Mouse (Mus musculus): ENCODE measurements around the gene Zfyve1. TPM values are rescaled to one million over a fixed set of nuclear protein-coding genes. Genes with fewer than 3 reads are reported as not detected.
"Not testable (repeated sequence)": the region's sequence is repeated elsewhere in the genome, so short reads cannot be mapped to it uniquely, and the experiment has no call there.

Gene Zfyve1
- total RNA-seq (2021) = 10 to 100 TPM; 28.8 to 34.9 TPM
- long read RNA-seq, experiment 1, full-length matches to known transcripts = 5 of 14 reads
- long read RNA-seq, experiment 1, partial matches to known transcripts = 3 of 14 reads
- long read RNA-seq, experiment 1, other reads (novel, unspliced or antisense) = 6 of 14 reads
- long read RNA-seq, experiment 2, full-length matches to known transcripts = 10 of 16 reads
- long read RNA-seq, experiment 2, partial matches to known transcripts = 3 of 16 reads
- long read RNA-seq, experiment 2, other reads (novel, unspliced or antisense) = 3 of 16 reads

DNA sequence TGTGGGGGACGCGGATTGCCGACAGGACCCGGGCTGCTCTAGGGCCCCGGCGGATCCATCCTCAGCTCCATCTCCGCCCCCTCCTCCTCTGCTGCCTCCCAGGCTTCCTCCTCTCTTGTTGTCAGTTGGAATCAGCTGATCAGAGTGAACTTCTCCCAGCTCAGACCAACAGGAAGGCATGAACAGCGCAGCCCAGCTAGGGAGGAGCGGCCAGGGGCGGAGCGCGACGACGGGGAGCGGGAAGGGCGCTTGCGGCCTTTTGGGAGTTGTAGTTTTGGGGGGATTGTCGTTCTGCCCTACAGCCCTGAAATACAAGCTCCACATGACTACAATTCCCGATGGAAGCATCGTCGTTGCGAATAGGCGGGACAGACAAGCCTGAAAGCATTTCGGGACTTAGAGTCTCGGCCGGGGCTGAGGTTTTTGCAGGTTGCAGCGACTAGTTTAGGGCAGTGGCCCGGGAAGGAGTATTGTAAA lies at the start of gene Zfyve1:
TSS of gene Zfyve1 (minus strand) at position 198 of the 477 bp plus-strand sequence.
- peak; percentile 94 for DNase-seq

DNA sequence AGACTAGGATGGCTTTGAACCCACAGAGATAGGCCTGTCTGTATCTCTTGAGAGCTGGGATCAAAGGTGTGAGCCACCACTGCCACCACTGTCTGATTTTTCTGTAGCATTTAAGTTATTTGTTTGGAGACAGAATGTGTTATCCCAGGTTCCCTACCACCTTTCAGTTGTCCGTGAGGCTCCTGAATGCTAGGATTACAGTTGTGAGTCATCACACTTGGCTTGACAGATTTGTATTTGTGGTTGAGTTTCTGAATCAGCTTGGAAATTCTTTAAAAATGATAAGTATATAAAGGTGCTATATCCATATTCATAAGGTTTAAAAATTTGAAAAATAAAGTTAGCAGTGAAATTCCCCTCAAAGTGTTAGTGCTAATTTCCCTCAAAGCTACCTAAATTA lies 46.1 kb upstream of the Zfyve1 start:
- DNase-seq = no peak

DNA sequence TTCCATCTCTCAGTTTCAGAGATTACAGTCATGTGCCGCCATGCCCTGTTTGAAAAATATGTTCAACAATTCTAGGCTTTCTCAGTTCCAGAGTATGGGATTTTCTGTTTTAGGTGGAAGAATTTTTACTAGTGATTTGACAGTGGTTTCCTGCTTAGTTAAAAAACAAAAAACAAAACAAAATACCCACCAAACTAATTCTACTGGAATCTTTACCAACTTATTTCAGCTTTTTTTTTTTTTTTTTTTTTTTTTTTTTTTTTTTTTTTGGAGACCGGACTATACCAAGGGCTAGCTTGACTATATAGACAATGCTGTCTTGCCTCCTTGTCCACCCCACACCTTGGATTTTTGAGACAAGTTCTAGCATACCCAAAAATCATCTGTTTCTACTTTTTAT lies 44.2 kb upstream of the Zfyve1 start:
- DNase-seq = no peak

DNA sequence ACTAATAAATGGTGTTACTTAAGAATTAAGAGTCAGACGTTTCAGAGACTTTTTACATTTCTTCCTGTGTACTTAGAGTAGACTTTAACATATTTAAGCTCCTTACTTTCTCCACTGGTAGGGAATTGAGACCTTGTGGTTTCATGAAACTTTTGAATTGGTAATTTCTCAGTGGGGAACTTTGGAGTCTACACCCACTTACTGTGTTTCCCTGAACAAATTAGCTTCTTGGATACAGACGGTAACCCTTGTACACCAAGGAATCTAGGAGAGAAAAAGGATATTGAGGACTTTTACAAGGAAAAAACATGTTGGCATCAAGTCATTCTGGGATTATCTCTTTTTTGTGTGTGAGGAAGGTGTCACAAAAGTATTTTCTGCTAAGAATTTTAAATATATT lies 36.8 kb upstream of the Zfyve1 start:
- no peak for DNase-seq

DNA sequence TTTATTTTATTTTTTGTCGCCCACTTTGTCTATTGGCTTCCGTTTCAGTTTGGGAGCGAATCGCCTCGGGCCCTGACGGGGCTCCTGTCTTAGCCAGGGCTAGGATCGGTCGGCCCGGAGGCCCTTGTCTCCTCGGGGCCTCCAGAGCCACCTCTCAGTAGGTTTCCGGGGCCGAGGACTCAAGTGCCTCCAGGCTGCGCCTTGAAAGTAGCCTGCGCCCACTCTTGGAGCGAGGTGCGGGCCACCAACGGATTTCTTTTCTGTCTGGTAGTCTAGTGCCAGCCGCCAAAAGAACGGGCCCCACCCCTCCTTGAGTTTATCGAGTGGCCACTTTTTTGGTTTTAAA lies 35.6 kb upstream of the Zfyve1 start:
- peak; percentile 55 for DNase-seq

DNA sequence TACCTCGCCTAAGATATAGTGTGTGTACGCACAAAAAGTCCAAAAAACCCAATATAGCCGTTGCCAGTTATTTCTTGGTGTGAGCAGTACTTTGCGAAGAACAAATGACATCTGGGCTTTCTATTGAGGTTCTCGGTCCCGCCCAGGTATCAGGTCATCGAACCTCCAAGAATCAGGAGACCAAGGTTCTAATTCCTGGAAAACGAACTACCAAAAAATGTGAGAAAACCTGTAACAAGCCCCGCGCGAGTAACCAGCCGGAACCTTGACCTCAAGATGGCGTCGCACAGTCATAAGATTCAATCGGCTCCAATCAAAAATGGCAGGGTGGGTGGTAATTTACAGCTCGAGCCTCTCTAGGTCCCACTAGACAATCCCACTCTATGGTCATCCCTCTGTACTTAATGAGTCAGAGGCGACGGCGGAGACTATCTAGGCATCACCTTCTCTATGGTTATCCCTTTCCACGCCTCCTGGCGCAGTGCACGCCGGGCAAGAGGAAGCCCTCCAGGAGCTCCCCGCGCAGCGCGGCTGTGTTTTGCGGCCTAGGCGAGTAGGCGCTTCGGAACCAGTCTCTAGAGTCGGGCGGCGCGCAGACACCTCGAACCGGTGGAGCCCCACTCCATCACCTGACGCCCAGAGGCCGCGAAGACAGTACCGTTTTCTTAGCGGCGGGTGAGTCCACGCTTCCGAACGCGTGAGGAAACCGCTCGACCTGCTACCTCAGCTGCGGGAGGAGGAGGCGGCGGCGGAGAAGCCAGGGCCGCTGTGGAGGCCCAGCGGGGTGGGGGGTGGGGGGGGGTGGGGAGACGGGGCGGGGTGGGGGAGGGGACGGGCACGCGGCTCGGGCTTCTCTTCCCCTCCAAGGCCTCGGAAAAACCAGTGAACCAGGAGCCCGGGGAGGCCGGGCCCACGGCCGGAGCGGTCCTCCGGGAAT lies 35.0 kb upstream of the Zfyve1 start:
- peak; percentile 96 for DNase-seq

DNA sequence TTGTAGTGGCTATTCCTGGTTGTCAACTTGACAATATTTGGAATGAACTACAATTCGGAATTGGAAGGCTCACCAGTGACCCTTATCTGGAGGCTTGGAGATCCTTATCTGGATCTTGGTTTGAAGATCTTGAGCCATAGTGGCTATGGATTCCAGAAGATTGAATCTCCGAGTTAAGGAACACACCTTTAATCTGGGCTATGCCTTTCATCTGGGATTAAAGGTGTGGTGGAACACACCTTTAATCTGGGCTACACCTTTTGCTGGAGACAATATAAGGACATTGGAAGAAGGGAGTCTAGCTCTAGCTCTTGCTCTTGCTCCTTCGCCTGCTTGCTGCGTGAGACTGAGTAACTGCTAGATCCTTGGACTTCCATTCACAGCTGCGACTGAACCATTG lies 33.9 kb upstream of the Zfyve1 start, which contains the start of gene Rbm25:
TSS of gene Rbm25 (plus strand) at position 301 of the 400 bp plus-strand sequence.
- DNase-seq = not testable (repeated sequence)

DNA sequence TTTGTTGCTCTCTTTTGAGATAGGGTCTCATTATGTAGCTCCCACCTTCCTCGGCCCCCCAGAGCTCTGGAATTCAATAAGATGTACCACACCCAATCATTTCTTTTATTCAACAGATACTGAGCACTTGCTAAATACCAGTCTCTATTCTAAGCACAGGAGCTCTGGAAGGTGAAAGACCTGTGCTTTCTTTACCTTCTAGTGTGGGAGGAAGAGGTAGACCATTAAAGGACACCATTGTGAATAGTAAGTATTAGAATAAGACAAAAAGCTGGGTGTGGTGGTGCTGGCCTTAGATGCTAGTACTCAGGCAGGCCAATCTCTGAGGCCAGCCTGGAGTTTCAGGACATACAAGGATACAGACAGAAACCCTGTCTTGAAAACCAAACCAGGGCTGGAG lies 27.3 kb upstream of the Zfyve1 start:
- no peak for DNase-seq

DNA sequence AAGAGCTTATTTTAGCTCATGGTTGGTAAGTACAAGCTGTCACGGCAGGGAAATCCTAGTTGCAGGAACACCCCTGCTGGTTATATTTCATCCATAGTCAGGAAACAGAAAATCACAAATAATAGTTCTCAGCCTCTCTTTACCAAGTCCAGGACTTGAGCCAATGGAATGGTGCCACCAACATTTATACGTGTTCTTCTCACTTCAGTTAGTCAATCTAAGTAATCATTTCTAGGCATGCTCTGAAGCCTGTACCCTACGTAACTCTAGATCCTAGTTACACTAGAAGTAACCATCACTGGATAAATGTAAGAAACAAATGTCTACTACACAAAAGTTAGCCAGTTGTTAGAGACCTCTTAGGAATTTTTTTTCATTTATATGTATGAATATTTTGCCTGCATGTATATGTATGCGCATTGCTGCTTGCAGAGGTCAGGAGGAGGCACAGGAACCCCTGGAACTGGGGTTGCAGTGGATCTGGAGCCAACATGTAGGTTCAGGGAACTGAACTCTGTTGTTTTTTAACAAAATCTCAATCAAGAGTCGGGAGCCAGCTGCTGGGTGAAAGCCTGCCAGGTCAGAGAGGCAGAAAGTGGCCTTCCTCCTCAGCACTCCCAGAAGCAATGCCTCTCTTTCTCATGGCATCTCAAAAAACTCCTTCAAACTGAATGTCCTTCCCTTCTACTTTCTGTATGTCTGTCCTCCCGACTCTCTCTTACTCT lies 25.2 kb upstream of the Zfyve1 start:
- no peak for DNase-seq

DNA sequence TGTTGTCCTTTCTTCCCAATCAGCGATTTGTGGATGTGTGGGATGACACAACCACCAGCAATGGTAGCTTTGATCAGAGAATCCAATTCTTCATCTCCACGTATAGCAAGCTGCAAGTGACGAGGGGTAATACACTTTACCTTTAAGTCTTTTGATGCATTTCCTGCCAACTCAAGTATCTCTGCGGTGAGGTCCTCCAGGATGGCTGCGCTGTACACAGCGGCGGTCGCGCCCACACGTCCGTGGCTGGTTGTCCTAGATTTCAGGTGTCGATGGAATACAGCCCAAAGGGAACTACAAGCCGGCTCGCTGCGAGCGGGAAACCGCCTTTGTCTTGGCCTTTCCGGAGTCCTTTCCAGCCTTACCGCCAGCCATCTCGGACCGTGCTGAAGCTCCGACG lies 23.7 kb upstream of the Zfyve1 start:
- DNase-seq = not testable (repeated sequence)

DNA sequence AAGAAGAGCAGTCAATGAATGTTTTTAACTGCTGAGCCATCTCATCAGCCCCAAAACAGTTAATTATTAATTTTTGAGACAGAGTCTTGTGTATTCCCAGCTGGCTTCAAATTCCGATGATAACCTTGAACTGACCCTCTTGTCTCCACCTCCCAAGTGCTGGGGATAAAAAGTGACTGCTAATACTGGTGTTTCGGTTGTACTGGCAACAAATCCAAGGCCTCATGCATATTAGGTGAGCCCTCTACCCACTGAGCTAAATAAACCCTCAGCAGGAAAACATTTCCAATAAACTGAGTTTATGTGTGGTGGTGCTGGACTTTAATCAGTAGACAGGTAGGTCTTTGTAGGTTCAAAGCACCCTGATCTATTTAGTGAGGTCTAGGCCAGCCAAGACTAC lies 22.0 kb upstream of the Zfyve1 start:
- DNase-seq = no peak

DNA sequence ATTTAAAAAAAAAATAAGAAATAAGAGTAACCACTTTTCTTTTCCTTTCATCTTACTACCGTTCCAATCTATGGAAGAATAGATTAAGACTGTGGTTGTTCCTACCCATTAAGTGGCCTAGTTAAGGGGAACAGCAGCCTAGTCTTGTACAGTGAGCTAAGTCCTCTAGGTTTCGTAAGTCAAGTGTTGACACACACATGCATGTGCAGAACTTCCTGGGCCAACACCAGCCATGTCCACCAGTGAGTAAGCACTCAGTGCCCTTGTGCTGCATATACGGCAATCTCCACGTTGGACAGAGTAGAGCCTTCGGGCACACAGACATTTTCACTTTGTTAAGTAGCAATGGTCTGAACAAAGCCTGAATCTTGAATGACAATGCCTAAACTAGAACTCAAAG lies 20.2 kb upstream of the Zfyve1 start:
- peak; percentile 19 for DNase-seq

DNA sequence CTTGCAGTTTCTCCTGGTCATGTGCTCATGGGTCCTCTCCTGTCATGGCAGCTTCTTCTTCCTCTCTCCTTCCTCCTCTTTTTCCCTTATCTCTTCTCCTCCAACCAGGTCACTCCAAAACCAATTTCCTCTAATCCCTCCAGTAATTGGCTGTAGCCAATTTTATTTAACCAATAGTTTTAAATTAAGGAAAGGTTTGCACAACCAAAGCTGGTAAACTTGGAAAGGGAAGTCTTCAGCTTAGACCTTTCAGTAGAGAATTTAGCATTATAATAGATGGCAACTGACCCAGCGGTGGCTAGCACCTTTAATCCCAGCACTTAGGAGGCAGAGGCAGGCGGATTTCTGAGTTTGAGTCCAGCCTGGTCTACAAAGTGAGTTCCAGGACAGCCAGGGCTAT lies 9.4 kb upstream of the Zfyve1 start:
- DNase-seq = not testable (repeated sequence)

DNA sequence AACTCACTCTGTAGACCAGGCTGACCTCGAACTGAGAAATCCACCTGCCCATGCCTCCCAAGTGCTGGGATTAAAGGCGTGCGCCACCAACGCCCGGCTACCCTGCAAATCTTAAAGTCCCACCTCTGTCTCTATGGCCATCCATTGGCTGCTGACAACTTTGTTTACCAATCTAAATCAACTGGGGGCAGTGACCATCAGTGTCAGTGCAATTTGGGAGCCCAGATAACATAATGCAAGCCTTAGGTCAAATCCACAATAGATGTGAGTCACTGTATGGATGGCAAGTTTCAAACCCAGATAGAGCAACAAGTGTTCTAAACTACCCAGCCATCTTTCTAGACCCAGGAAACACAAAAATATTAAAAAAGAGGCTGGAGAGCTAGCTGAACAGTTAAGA lies 5.3 kb upstream of the Zfyve1 start:
- DNase-seq = no peak

DNA sequence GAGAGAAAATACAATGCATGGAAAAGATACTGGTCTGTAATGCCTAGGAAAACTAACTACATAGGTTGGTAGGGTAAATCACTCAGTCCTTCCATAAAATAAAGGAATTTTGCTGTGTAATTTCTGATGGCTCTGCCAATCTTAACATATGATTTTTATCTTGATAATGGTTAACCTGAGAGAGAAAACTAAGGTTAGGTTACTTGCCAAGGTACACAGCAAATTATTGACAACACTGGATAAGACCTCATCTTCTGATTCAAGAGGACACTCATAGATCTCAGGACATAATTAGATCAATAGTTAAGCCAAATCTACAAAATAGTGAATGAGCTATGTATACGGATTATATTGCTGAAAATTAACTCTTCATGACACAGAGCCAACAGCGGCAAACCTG lies 859 bp upstream of the Zfyve1 start:
- DNase-seq = no peak

DNA sequence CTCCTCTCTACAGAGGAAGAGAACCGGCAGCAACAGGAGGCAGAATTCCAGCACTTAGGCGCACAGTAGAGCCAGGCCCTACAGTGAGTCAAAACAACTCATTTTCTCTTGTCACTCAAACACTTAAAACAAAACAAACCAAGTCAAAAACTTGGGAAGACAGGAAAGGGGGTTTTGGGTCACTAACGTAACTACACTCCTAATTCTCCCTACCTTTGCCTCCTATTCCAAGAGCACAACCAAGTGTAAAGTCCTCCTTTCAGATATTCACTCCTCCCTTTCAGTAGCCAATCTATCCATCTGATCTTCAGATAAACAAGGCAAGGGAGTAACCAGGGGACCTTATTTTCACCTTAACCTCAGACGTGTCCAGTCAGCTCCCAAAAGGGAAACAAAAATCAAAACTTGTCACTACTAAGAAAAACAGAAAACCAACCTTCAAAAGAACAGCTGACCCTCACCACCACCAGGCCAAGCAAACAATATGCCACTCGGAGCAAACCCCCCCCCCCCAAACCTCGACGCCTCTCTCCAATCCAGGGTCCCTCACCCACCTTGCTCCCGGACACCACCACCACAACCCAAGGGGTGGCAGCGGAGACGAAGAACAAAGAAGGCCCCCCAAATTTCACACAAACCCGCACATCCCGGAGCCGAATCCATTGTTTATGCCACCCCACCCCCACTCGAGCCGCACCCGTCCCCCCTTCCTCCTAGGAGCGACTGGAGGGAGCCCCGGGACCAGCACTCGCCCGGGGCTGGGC lies 649 bp downstream of the Zfyve1 start:
- no peak for DNase-seq

DNA sequence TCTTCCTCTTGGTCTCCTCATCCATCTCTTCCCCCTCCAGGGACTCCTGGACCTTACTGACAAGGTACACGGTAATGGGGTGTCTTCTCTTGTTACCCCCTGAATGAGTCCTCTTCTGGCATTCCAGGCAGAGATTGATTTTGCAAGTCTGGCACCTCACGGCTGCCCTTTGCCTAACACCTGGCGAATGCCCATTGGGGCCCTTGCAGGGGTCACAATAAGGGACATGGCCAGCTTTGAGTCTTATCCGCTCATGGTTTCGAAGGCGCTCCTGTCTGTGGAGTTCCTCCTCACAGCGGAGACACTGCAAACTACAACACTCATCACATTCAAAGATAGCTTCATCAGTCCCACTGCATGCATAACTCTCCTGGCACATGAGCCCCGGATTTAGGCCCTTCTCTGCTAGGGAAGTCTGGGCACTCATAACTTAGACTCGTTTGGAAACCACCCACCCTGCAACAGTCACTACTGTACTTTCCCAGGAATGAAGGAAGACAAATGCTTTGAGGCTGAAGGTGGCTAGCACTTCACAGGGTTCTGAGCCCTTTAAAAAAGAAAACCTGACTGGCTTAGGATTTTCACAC lies 2.5 kb downstream of the Zfyve1 start:
- no peak for DNase-seq

DNA sequence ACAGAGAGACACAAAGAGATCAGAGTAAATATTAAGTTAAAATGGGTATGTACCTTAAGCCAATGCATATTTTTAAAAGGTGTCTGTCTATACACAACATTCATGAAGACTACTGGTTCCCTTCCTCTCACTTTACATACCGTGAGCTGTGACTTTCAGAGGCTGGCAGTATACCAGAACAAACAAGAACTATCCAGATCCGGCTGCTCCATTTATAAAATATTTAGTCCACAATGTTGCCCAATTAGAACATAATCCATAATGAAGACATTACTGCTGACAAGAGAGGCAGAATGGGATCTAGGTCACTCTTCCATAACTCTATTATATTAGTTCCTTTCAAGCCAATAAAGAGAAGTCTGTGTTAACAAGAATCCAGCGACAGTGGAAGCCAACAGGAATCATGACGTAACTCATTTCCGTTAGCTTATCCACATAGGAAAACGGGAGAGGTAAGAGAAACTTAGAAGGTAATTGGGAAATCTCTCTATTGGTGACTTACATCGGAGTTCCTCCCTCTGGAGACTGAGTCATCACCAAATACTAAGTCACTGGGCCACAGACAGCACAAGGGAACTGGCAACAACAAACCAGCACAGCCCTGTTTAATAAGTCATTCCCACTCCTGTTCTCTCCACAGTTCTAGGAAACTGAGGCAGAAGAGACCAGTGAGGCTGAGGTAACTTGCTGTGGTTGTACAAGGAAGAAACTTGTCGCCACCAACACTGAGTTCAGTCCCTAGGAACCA lies 5.1 kb downstream of the Zfyve1 start:
- DNase-seq = no peak

DNA sequence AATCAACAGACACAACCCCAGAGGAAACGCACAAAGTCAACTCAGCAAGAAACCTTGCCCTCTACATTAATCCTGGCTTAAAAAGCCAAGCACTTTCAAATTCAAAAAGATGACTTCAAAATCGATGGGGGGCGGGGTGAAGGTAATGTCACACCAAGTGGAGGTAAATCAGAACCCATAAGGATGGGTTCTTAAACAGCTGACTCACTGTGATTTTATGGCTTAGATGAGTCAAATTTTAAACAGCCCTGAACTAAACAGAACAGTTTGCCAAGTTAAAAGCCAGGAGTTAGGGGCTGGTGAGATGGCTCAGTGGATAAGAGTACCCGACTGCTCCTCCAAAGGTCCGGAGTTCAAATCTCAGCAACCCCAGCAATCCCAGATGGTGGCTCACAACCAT lies 10.4 kb downstream of the Zfyve1 start:
- no peak for DNase-seq

DNA sequence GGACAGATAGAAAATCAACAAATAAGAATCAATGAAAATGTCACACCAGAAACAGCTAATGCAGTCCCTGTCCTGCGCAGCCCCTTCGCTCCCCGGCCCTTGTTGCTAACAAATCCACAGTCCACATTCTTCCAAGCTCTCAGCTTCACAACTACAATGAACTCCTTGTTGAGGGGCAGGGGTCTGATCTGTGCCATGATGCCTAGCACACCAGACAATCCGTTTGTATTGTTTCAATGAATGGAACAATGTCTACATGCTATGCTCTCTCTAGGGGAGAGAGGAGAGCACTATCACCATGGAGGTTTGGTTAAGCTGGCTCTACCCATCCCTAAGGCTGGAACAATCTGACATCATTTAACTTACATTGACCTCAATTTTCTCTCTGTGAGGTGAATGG lies 14.3 kb downstream of the Zfyve1 start:
- no peak for DNase-seq

DNA sequence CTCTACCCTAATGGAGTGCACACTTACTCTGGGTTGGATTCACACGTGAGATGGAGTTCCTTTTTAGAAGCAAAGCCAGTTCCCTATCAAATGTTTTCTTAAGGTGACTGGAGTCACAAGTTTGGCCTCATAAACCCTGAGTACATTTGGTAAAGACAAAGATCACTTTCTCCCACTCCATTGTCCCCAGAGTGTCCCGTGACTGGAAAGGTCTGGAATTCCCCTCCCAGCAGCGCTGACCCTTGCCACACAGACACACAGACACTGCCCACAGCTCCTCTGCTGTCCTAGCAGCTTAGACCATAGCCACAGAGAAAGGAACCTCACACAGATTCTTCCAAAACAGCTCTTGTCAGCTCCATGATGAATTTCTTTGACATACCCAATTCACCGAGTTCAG lies 14.9 kb downstream of the Zfyve1 start:
- DNase-seq = no peak
